Mouse (Mus musculus): ENCODE data around the gene Trpv1.

Gene Trpv1

GRCm38 (mm10) chr11:73235990-73236701 lies 2.1 kb downstream of the Trpv1 start:
- no peak for DNase-seq (ENCODE audit: low read depth, low spot score)

- no peak for DNase-seq (ENCODE audit: low read depth, low spot score)
Measured at GRCm38 (mm10) chr11:73236731-73237130, 2.6 kb downstream of the Trpv1 start.

GRCm38 (mm10) chr11:73242199-73242598 lies 8.1 kb downstream of the Trpv1 start:
- DNase-seq (ENCODE audit: low read depth, low spot score) = no peak

- no peak for DNase-seq (ENCODE audit: low read depth, low spot score)
Measured at GRCm38 (mm10) chr11:73242777-73243176, 8.7 kb downstream of the Trpv1 start.

GRCm38 (mm10) chr11:73257362-73257945 lies 23.4 kb downstream of the Trpv1 start:
- no peak for DNase-seq (ENCODE audit: low read depth, low spot score)

- no peak for DNase-seq (ENCODE audit: low read depth, low spot score)
Measured at GRCm38 (mm10) chr11:73258664-73259063, 24.6 kb downstream of the Trpv1 start.

GRCm38 (mm10) chr11:73260457-73260856 lies 26.4 kb downstream of the Trpv1 start:
- no peak for DNase-seq (ENCODE audit: low read depth, low spot score)

- no peak for DNase-seq (ENCODE audit: low read depth, low spot score)
Measured at GRCm38 (mm10) chr11:73261385-73261784, 27.3 kb downstream of the Trpv1 start.

- peak; percentile 24 for DNase-seq (ENCODE audit: low read depth, low spot score)
Measured at GRCm38 (mm10) chr11:73267267-73267666, 33.2 kb downstream of the Trpv1 start, which contains the start of gene Trpv3. TSS of gene Trpv3 (plus strand) at chr11:73267388.

GRCm38 (mm10) chr11:73274821-73275220 lies 40.7 kb downstream of the Trpv1 start:
- no peak for DNase-seq (ENCODE audit: low read depth, low spot score)

- peak; percentile 31 for DNase-seq (ENCODE audit: low read depth, low spot score)
Measured at GRCm38 (mm10) chr11:73280710-73281109, 46.6 kb downstream of the Trpv1 start.

- peak; percentile 76 for DNase-seq (ENCODE audit: low read depth, low spot score)
Measured at GRCm38 (mm10) chr11:73281528-73282027, 47.5 kb downstream of the Trpv1 start.

GRCm38 (mm10) chr11:73283369-73283768 lies 49.3 kb downstream of the Trpv1 start:
- no peak for DNase-seq (ENCODE audit: low read depth, low spot score)

- no peak for DNase-seq (ENCODE audit: low read depth, low spot score)
Measured at GRCm38 (mm10) chr11:73283926-73284325, 49.8 kb downstream of the Trpv1 start.

- DNase-seq (ENCODE audit: low read depth, low spot score) = no peak
Measured at GRCm38 (mm10) chr11:73284351-73284750, 50.3 kb downstream of the Trpv1 start.

GRCm38 (mm10) chr11:73289621-73290020 lies 55.5 kb downstream of the Trpv1 start:
- no peak for DNase-seq (ENCODE audit: low read depth, low spot score)

GRCm38 (mm10) chr11:73303123-73303522 lies 69.0 kb downstream of the Trpv1 start:
- DNase-seq (ENCODE audit: low read depth, low spot score) = no peak

Data from CD4-positive, CD25-positive, alpha-beta regulatory T cell, adult 2 months (primary cell).